Mouse (Mus musculus): ENCODE measurements at regions not wholly inside any gene's neighbourhood (a gene's known extent, or its start where the extent isn't known, plus 50 kb on each side); places are given as distances from the start of the nearest gene placed in this dataset.

DNA sequence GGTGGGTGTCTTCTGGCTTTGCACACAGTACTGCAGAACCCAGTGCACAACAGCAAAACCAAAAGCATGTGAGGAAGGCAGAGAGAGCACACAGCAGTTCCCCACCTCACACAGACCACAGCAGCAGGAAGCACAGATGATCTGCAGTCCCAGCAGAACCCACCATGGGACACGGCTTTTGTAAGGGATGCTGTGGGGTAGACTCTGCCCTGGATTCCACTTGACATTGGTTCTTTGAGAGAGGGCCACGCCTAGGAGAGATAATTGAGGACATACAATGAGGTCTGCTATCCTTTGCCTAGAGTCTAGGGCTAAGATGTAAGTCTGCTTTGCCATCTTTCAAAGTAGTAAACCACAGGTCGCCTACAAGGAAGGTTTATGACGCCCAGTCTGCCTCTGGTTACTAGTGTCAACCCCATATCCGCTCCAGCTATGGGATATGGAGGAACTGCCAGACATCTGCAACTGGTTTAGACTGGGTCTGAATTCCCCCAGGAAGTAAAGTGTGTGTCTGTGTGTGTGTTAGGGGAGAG is 89.3 kb upstream of the Tnfaip3 start:
- Histone ChIP-seq H3K9me3 (replicated peaks; ENCODE audit: insufficient read depth, low read length) (no peaks in the 10 kb centered on the region), H3K27me3 (ENCODE audit: control insufficient read depth in 1 of 2, insufficient read depth in 2 of 2, low read length in 2 of 2) (peaks cover 2 to 7% of the 10 kb centered on the region in 2 experiments; a peak in 3 of 4 replicates), H3K27ac (ENCODE audit: control insufficient read depth, low read depth, low read length) (no peak overlapping the region), H3K4me3 (ENCODE audit: control insufficient read depth in 1 of 2, insufficient read depth in 1 of 2, low read depth in 2 of 2, low read length in 2 of 2) (no peak overlapping the region), H3K36me3 (ENCODE audit: control insufficient read depth in 1 of 2, insufficient read depth in 2 of 2, low read length in 2 of 2) (no peaks in the 10 kb centered on the region), H3K4me1 (ENCODE audit: control insufficient read depth in 1 of 2, insufficient read depth in 2 of 2, low read length in 2 of 2) (no peaks in the 10 kb centered on the region), H3K9ac (ENCODE audit: control insufficient read depth, low read depth, low read length, poor library complexity, severe bottlenecking) (no peak overlapping the region), H3K79me2 (ENCODE audit: control insufficient read depth, insufficient read depth, low read length, poor library complexity) (no peaks in the 10 kb centered on the region)
- DNase-seq (ENCODE audit: low read depth, low spot score): no peak
- TF ChIP-seq ZMIZ1 (IDR thresholded peaks at IDR 0.05; ENCODE audit: low read depth, low read length): no peak

DNA sequence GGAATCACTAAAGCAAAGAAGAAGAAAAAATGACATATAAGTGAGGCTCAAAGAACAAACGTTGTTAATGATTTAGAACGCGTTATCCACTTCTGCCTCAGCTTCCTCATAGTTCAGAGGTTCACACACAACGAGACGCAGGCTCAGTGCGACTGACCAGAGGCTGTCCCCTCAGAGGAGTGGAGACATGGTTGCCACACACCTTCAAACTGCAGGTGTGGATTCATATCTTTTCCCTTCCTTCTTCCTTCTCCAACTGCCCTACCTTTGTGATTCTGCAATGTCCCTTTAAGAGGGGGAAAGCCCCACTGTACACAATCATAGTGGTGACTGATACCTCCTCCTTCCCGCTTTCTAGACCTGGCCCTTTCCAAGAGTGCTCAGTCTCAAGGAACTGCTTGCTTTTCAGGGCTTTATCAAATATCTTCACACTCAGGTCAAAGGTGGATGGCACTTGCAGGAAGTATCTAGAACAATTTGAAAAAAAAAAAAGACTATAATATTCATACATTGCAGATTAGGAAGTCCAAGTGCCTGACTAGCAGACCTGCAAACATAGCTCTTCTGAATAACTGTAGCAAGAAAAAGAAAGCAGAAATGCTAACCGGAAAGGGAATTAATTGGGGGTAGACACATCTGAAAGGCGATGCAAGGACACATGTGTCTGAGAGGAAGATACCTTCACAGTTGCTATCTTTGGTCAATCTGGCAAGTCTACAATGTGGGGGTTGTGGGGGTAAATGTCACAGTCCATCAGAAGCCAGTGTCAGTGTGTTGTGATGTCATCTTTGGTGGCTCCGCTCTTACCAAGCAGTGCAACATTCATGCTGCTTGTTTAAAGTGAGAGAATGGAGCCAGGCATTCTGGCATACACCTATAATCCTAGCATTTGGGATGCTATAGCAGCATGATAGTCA is 84.2 kb upstream of the Tnfaip3 start:
- Histone ChIP-seq H3K79me2 (ENCODE audit: control insufficient read depth, insufficient read depth, low read length, poor library complexity) (no peaks in the 10 kb centered on the region), H3K4me3 (ENCODE audit: control insufficient read depth in 1 of 2, insufficient read depth in 1 of 2, low read depth in 2 of 2, low read length in 2 of 2) (no peak overlapping the region), H3K36me3 (ENCODE audit: control insufficient read depth in 1 of 2, insufficient read depth in 2 of 2, low read length in 2 of 2) (no peaks in the 10 kb centered on the region), H3K9ac (ENCODE audit: control insufficient read depth, low read depth, low read length, poor library complexity, severe bottlenecking) (no peak overlapping the region), H3K27ac (ENCODE audit: control insufficient read depth, low read depth, low read length) (no peak overlapping the region), H3K4me1 (ENCODE audit: control insufficient read depth in 1 of 2, insufficient read depth in 2 of 2, low read length in 2 of 2) (no peaks in the 10 kb centered on the region), H3K27me3 (ENCODE audit: control insufficient read depth in 1 of 2, insufficient read depth in 2 of 2, low read length in 2 of 2) (peaks cover 1 to 2% of the 10 kb centered on the region in 2 experiments; a peak in 2 of 4 replicates), H3K9me3 (replicated peaks; ENCODE audit: insufficient read depth, low read length) (no peaks in the 10 kb centered on the region)
- TF ChIP-seq ZKSCAN1 (IDR thresholded peaks at IDR 0.05; ENCODE audit: low read depth, low read length): no peak
- TF ChIP-seq SMC3 (IDR thresholded peaks at IDR 0.05; ENCODE audit: low read depth, low read length): no peak
- no peak for DNase-seq (ENCODE audit: low read depth, low spot score)

GRCm38 (mm10) chr10:19094297-19094696 is 78.8 kb upstream of the Tnfaip3 start:
- H3K27me3 ChIP-seq (ENCODE audit: control insufficient read depth in 1 of 2, insufficient read depth in 2 of 2, low read length in 2 of 2): peaks cover 0 to 1% of the 10 kb centered on the region in 2 experiments; a peak in 1 of 4 replicates
- H3K9me3 ChIP-seq (replicated peaks; ENCODE audit: insufficient read depth, low read length): no peaks in the 10 kb centered on the region
- H3K9ac ChIP-seq (ENCODE audit: control insufficient read depth, low read depth, low read length, poor library complexity, severe bottlenecking): no peak overlapping the region
- TF ChIP-seq HCFC1 (IDR thresholded peaks at IDR 0.05; ENCODE audit: low read depth, low read length) (no peak), RAD21 (IDR thresholded peaks at IDR 0.05; ENCODE audit: low read depth, low read length) (peak; percentile 39), SMC3 (IDR thresholded peaks at IDR 0.05; ENCODE audit: low read depth, low read length) (peak; percentile 60), MAZ (IDR thresholded peaks at IDR 0.05; ENCODE audit: low read depth, low read length) (no peak), ETS1 (IDR thresholded peaks at IDR 0.05; ENCODE audit: low read depth, low read length) (no peak), CTCF (IDR thresholded peaks at IDR 0.05 in 2 of 3, conservative IDR thresholded peaks at IDR 0.05 in 1 of 3; ENCODE audit: control insufficient read depth in 1 of 3, insufficient read depth in 1 of 3, low read depth in 2 of 3, low read length in 3 of 3, poor library complexity in 1 of 3, severe bottlenecking in 1 of 3) (peak in 1 of 3 experiments; percentile 44; a peak in 2 of 6 replicates), NELFE (IDR thresholded peaks at IDR 0.05; ENCODE audit: low read depth, low read length) (no peak), USF1 (IDR thresholded peaks at IDR 0.05; ENCODE audit: low read depth, low read length) (no peak), ELF1 (IDR thresholded peaks at IDR 0.05; ENCODE audit: low read depth, low read length) (no peak), EP300 (IDR thresholded peaks at IDR 0.05; ENCODE audit: low read depth in 1 of 2, low read length in 2 of 2) (no peak), POLR2AphosphoS5 (IDR thresholded peaks at IDR 0.05; ENCODE audit: borderline replicate concordance, low read depth, low read length) (no peak), ZMIZ1 (IDR thresholded peaks at IDR 0.05; ENCODE audit: low read depth, low read length) (no peak), ZC3H11A (IDR thresholded peaks at IDR 0.05; ENCODE audit: low read depth, low read length) (0 out of 2 replicates have a peak, but pooled peaks have one; percentile 20)
- no peak overlapping the region for H3K27ac ChIP-seq (ENCODE audit: control insufficient read depth, low read depth, low read length)
- no peaks in the 10 kb centered on the region for H3K79me2 ChIP-seq (ENCODE audit: control insufficient read depth, insufficient read depth, low read length, poor library complexity)
- no peak overlapping the region for H3K4me3 ChIP-seq (ENCODE audit: control insufficient read depth in 1 of 2, insufficient read depth in 1 of 2, low read depth in 2 of 2, low read length in 2 of 2)
- no peaks in the 10 kb centered on the region for H3K4me1 ChIP-seq (ENCODE audit: control insufficient read depth in 1 of 2, insufficient read depth in 2 of 2, low read length in 2 of 2)
- H3K36me3 ChIP-seq (ENCODE audit: control insufficient read depth in 1 of 2, insufficient read depth in 2 of 2, low read length in 2 of 2): no peaks in the 10 kb centered on the region
- peak; percentile 19 for DNase-seq (ENCODE audit: low read depth, low spot score)
